Comparison of ENCODE assay signal across 7 mouse cellular contexts in the genomic region with DNA sequence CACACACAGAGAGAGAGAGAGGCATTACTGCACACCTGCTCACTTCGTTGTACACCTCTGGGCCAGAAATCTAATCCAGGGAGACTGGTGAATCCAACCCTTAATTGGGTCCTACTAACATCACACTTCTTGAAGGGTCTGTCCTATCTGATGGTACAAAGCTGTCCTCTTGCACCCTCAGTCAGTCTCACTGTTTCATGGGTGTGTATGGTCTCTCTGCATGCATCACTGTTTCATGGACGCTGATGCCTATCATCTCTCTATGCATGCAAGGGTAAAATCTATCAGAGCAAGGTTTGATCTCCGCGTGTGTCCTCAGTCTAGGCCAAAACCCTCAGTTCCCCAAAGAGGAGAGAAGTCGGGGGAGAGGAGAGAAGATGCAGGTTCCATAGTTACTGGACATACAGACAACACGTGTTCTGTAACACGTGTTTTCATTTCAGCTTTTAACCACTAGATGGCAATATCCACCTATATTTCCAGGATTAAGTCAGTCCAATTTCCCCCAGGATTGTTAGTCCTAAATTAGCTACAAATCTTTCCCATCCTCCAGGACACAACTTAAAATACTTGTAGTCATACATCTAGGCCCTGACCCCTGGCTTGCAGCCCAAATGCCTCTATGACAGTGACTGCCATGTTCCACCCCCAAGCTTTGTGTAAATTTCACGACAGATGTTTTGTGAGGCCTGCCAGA. TPM values are rescaled to one million over a fixed set of nuclear protein-coding genes. Genes with fewer than 3 reads are reported as not detected.
A peak's percentile ranks its signal among the peaks of the same experiment; 100 is the strongest.
DNase-seq lines count a peak whose midpoint lies in the region; ATAC-seq lines count a peak whose summit lies in the region.

No protein-coding gene starts in this region.

- peak; percentile 88 for DNase-seq in 416B (ENCODE audit: low read depth)
- DNase-seq in CD4-positive helper T cell, adult 2 months (ENCODE audit: low read depth, low spot score): peak; percentile 52
- peak; percentile 48 to 49 for DNase-seq in cerebellum, postnatal 14 days
- DNase-seq in heart, postnatal 4 days: peak; percentile 70
- peak; percentile 19 to 28 for DNase-seq in left cerebral cortex, adult 9 months (ENCODE audit: low spot score in 2 of 2)
- no peak for DNase-seq in urinary bladder, postnatal 4 days (ENCODE audit: low spot score in 2 of 2)

- peak; percentile 77 for ATAC-seq in monocyte, adult 5-6 weeks (replicated peaks; ENCODE audit: insufficient number of reproducible peaks, low FRiP score, low TSS enrichment, poor library complexity, severe bottlenecking)

RNA-seq across cellular contexts. Expression of gene Ccl9, which starts 22.2 kb away (rescaled TPM):
- 1 to 10 TPM; 1.1 to 1.5 TPM for total RNA-seq in heart, postnatal 4 days (2021)
- total RNA-seq in monocyte, adult 5-6 weeks (2017): 98.1 to 442 TPM (median 354 TPM) in 3 replicates

RNA-seq across cellular contexts. Expression of gene Ccl5, which starts 25.9 kb away (rescaled TPM):
- total RNA-seq in heart, postnatal 4 days (2021): not detected
- 781 to 2,479 TPM (median 803 TPM) in 3 replicates for total RNA-seq in monocyte, adult 5-6 weeks (2017)

RNA-seq across cellular contexts. Expression of gene Heatr9, which starts 34.3 kb away (rescaled TPM):
- not detected for total RNA-seq in heart, postnatal 4 days (2021)
- total RNA-seq in monocyte, adult 5-6 weeks (2017): 7.9 to 25.0 TPM (median 9.1 TPM) in 3 replicates

RNA-seq across cellular contexts. Expression of gene Ccl6, which starts 36.7 kb away (rescaled TPM):
- total RNA-seq in heart, postnatal 4 days (2021): 1 to 10 TPM; 1.7 to 2.1 TPM
- total RNA-seq in monocyte, adult 5-6 weeks (2017): 235 to 1,319 TPM (median 1,123 TPM) in 3 replicates

Comparison
In these comparisons a context has a peak if more than half of its experiments do, and no peak if none do; other contexts are left out.
1. DNase-seq: peak in 416B (single experiment), CD4-positive helper T cell, adult 2 months (single experiment), cerebellum, postnatal 14 days (2 of 2), heart, postnatal 4 days (single experiment) and left cerebral cortex, adult 9 months (2 of 2); none in urinary bladder, postnatal 4 days (0 of 2).
2. RNA of gene Ccl9, which starts 22.2 kb away (total RNA-seq): 98.1 to 442 TPM in monocyte, adult 5-6 weeks; 1.1 to 1.5 TPM in heart, postnatal 4 days; every median in the first group is over 10 times any median in the second.
3. RNA of gene Ccl5, which starts 25.9 kb away (total RNA-seq): 781 to 2,479 TPM in monocyte, adult 5-6 weeks; not detected in heart, postnatal 4 days; every median in the first group is over 100 times any median in the second.